Mouse (Mus musculus): ENCODE data around the gene Cdkal1.

DNA sequence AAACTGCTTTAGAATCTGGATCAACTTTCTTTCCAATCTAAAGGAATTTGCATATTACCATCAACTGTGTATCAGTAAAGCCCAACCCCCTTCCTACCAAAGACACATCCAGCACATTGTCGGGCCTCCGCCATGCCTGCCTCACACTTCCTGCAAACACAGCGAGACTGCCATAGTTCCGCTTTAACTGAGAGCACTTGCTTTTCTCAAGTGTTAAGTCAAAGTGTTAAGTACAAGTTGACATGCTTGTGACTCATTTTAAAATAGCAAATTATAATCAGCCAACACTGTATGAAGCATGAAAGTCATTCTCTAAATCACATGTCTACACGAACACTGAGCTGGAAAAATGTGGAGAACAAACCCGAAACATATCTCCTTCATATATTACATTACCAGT, 305.3 kb downstream of the Cdkal1 start:
- no peak for TF ChIP-seq CTCF (IDR thresholded peaks at IDR 0.05; ENCODE audit: control insufficient read depth, insufficient read depth, low read length)
- no peak for TF ChIP-seq POLR2A (IDR thresholded peaks at IDR 0.05; ENCODE audit: borderline replicate concordance, control insufficient read depth, low read depth, low read length)
